Mouse (Mus musculus) liver, adult 2 months (tissue): Measurements from ENCODE around the gene Cldn34b2. TPM values are rescaled to one million over a fixed set of nuclear protein-coding genes. Genes with fewer than 3 reads are reported as not detected.
A peak's percentile ranks its signal among the peaks of the same experiment; 100 is the strongest.
"Not testable (repeated sequence)": the region's sequence is repeated elsewhere in the genome, so short reads cannot be mapped to it uniquely, and the experiment has no call there.

Experiments used
- DNase-seq: peaks from one replicate; pipeline ENCODE4 v3.0.0-alpha.2; 2011; ENCODE audit warnings: low read depth, low spot score; ENCODE audit errors: extremely low read depth
- H3K27ac ChIP-seq: fragments of 200-500 bp; replicated peaks from 2 replicates; pipeline ENCODE4 v1.5.1; 2012; ENCODE audit warnings: low read depth, mild to moderate bottlenecking, control low read depth, inconsistent platforms, low read length; ENCODE audit not compliant: insufficient read depth
- H3K27me3 ChIP-seq: fragments of 200-500 bp; 2 replicates; pipeline ENCODE4 v1.6.1; 2012; ENCODE audit warnings: mild to moderate bottlenecking, moderate library complexity, low read length, inconsistent platforms; ENCODE audit not compliant: control insufficient read depth, insufficient read depth
- H3K36me3 ChIP-seq: fragments of 200-500 bp; 2 replicates; pipeline ENCODE4 v1.6.1; 2012; ENCODE audit warnings: low read length, inconsistent platforms; ENCODE audit not compliant: control insufficient read depth, insufficient read depth
- H3K4me1 ChIP-seq: fragments of 200-500 bp; 2 replicates; pipeline ENCODE4 v1.6.1; 2011; ENCODE audit warnings: low read length; ENCODE audit not compliant: control insufficient read depth, insufficient read depth
- H3K4me3 ChIP-seq: fragments of 200-500 bp; 2 replicates; pipeline ENCODE4 v1.5.1; 2011; ENCODE audit warnings: low read depth, mild to moderate bottlenecking, control low read depth, low read length, moderate library complexity; ENCODE audit not compliant: insufficient read depth
- H3K79me2 ChIP-seq: fragments of 200-500 bp; 2 replicates; pipeline ENCODE4 v1.6.1; 2012; ENCODE audit warnings: inconsistent platforms, mild to moderate bottlenecking, low read length, moderate library complexity; ENCODE audit not compliant: control insufficient read depth, insufficient read depth
- H3K9ac ChIP-seq: fragments of 200-500 bp; 2 replicates; pipeline ENCODE4 v1.6.1; 2012; ENCODE audit warnings: low read depth, mild to moderate bottlenecking, control low read depth, inconsistent platforms, low read length
- CTCF ChIP-seq: fragments of 200-500 bp; IDR thresholded peaks from 2 replicates; pipeline ENCODE4 v1.5.1; 2011; ENCODE audit warnings: low read depth, low read length, control low read depth
- POLR2A ChIP-seq: fragments of 200-500 bp; IDR thresholded peaks from 2 replicates; pipeline ENCODE4 v1.6.1; 2011; ENCODE audit warnings: low read length, control low read depth; ENCODE audit not compliant: insufficient read depth; ENCODE audit errors: extremely low read depth
- WGBS: fragments of 180-500 bp; shearing (Covaris S2); methylation state at CpG from one replicate; pipeline ENCODE4 v1.1.7; 2018; 5-methylcytosine and 5-hydroxymethylcytosine counted together
- polyA plus RNA-seq: library from polyadenylated mRNA; depleted of rRNA; stranded (reverse); fragments of >200 nt; gene quantifications from 2 replicates; pipeline ENCODE4 v1.2.3, GENCODE M21; 2012; rRNA removed
- total RNA-seq: library from RNA; depleted of rRNA; stranded (reverse); fragments of >200 nt; gene quantifications from 2 replicates; pipeline ENCODE4 v1.2.3, GENCODE M21; 2014; rRNA removed

Gene Cldn34b2
- total and polyA plus RNA-seq, 2 experiments: not detected

- no peak overlapping the region for H3K27ac ChIP-seq
- H3K36me3 ChIP-seq: no peaks in the 10 kb centered on the region
- H3K9ac ChIP-seq: no peak overlapping the region
- peak; percentile 38 for DNase-seq
- H3K4me1 ChIP-seq: peaks cover 2% of the 10 kb centered on the region; the same call in 1 of the 2 replicates
- H3K79me2 ChIP-seq: no peaks in the 10 kb centered on the region
- H3K4me3 ChIP-seq: no peak overlapping the region
- H3K27me3 ChIP-seq: no peaks in the 10 kb centered on the region
- TF ChIP-seq POLR2A (no peak), CTCF (no peak)
Observed at GRCm38 (mm10) chrX:155098024-155098423, 30.2 kb downstream of the Cldn34b2 start.

GRCm38 (mm10) chrX:155093566-155093965, 34.6 kb downstream of the Cldn34b2 start, which contains the start of gene Magea2:
Gene Magea2, minus strand, starts transcription at chrX:155093666.
- not testable (repeated sequence) for H3K27me3 ChIP-seq, H3K27ac ChIP-seq, DNase-seq, H3K4me1 ChIP-seq, H3K9ac ChIP-seq, H3K79me2 ChIP-seq, H3K36me3 ChIP-seq, H3K4me3 ChIP-seq
- 83% methylated on average over 4 of the region's 4 CpGs for WGBS

- WGBS: no CpG with 5 or more reads among the region's 2 CpGs
- not testable (repeated sequence) for H3K4me1 ChIP-seq, H3K4me3 ChIP-seq, H3K79me2 ChIP-seq, DNase-seq, H3K27me3 ChIP-seq, H3K9ac ChIP-seq, H3K36me3 ChIP-seq, H3K27ac ChIP-seq
Observed at GRCm38 (mm10) chrX:155089693-155090092, 38.5 kb downstream of the Cldn34b2 start, which contains the start of gene Magea1. Gene Magea1, minus strand, starts transcription at chrX:155089793.

Other genes with a start within 250 kb of the Cldn34b2 start
- gene Cldn34b1, start 238.1 kb downstream of the Cldn34b2 start, total RNA-seq: not detected in 2 replicates
- gene Cldn34b1, start 238.1 kb downstream of the Cldn34b2 start, polyA plus RNA-seq: not detected in 2 replicates
- gene Magea6, start 192.4 kb downstream of the Cldn34b2 start, total RNA-seq: not detected in 2 replicates
- not detected in 2 replicates for gene Magea6, start 192.4 kb downstream of the Cldn34b2 start, polyA plus RNA-seq
- gene Magea3, start 178.9 kb downstream of the Cldn34b2 start, total RNA-seq: not detected in 2 replicates
- not detected in 2 replicates for gene Magea3, start 178.9 kb downstream of the Cldn34b2 start, polyA plus RNA-seq
- gene Magea8, start 132.6 kb downstream of the Cldn34b2 start, total RNA-seq: not detected in 2 replicates
- gene Magea8, start 132.6 kb downstream of the Cldn34b2 start, polyA plus RNA-seq: not detected in 2 replicates
- gene Magea5, start 65.3 kb downstream of the Cldn34b2 start, total RNA-seq: not detected in 2 replicates
- gene Magea5, start 65.3 kb downstream of the Cldn34b2 start, polyA plus RNA-seq: not detected in 2 replicates
- not detected in 2 replicates for gene Magea1, start 38.6 kb downstream of the Cldn34b2 start, total RNA-seq
- gene Magea1, start 38.6 kb downstream of the Cldn34b2 start, polyA plus RNA-seq: not detected in 2 replicates
- gene Magea2, start 34.7 kb downstream of the Cldn34b2 start, total RNA-seq: not detected in 2 replicates
- gene Magea2, start 34.7 kb downstream of the Cldn34b2 start, polyA plus RNA-seq: not detected in 2 replicates
- gene Sat1, start 88.0 kb upstream of the Cldn34b2 start, total RNA-seq: 95.3 and 113 TPM in 2 replicates
- gene Sat1, start 88.0 kb upstream of the Cldn34b2 start, polyA plus RNA-seq: 14.5 and 21.9 TPM in 2 replicates
- gene Acot9, start 134.0 kb upstream of the Cldn34b2 start, total RNA-seq: 6.5 and 7.3 TPM in 2 replicates
- gene Acot9, start 134.0 kb upstream of the Cldn34b2 start, polyA plus RNA-seq: 1.3 and 1.8 TPM in 2 replicates
- 265 and 298 TPM in 2 replicates for gene Prdx4, start 212.3 kb upstream of the Cldn34b2 start, total RNA-seq
- 142 and 172 TPM in 2 replicates for gene Prdx4, start 212.3 kb upstream of the Cldn34b2 start, polyA plus RNA-seq